Mouse (Mus musculus): ENCODE data around the gene 1700109H08Rik. TPM values are rescaled to one million over a fixed set of nuclear protein-coding genes. Genes with fewer than 3 reads are reported as not detected.
"Not testable (repeated sequence)": the region's sequence is repeated elsewhere in the genome, so short reads cannot be mapped to it uniquely, and the experiment has no call there.

The 1700109H08Rik gene
- total RNA-seq, 2 experiments from 2014 or later, result 2.7 to 3.5 TPM

- DNase-seq (ENCODE audit: low spot score in 2 of 2), result peak; percentile 87 to 89
- intact Hi-C loops (cut with DNase I), result no loop called here
These were observed 25.0 kb downstream of the 1700109H08Rik start, which contains the start of gene Rbm48 for GRCm38 (mm10) chr5:3596399-3596766. Gene Rbm48, minus strand, starts transcription at chr5:3596585.

GRCm38 (mm10) chr5:3597171-3597570 is 25.8 kb downstream of the 1700109H08Rik start:
- intact Hi-C loops (cut with DNase I), result no loop called here
- DNase-seq (ENCODE audit: low spot score in 2 of 2), result no peak

DNA sequence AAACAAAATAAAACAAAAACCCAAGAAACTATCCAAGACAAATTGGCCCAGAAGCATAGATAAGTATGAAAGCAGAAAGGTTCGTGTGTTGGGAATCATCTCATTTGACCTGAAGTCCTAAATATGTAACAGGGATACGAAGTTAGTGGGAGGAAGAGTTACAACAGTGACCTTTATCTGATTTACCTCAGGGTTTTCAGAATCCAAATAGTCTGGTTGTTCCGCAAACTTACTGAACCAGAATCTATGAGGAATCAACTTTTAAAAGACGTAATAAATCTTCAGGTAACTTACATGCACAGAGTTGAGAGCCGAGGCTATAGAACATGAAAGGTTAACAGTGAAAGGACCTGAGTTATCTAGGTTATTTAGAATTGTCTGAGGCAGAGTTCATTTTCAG is 27.4 kb downstream of the 1700109H08Rik start:
- intact Hi-C loops (cut with DNase I), result no loop called here
- no peak for DNase-seq (ENCODE audit: low spot score in 2 of 2)

DNA sequence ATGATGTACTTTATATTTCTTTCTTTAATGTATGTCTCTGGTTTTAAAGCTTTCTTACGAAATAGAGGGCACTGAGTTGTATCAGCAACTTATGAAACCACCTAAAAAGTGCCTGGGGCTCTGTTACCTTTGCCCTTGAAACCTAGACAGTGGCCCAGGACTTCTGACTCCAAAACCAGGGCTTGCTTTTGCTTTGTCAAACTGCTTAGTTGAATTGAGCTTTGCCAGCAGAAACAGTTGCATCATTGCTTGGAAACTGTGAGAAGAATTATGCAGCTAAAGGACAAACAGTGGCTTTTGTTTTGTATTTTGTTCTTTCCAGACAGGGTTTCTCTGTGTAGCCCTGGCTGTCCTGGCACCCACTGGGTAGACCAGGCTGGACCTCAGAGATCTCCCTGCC is 28.9 kb downstream of the 1700109H08Rik start:
- no peak for DNase-seq (ENCODE audit: low spot score in 2 of 2)
- intact Hi-C loops (cut with DNase I), result no loop called here

DNA sequence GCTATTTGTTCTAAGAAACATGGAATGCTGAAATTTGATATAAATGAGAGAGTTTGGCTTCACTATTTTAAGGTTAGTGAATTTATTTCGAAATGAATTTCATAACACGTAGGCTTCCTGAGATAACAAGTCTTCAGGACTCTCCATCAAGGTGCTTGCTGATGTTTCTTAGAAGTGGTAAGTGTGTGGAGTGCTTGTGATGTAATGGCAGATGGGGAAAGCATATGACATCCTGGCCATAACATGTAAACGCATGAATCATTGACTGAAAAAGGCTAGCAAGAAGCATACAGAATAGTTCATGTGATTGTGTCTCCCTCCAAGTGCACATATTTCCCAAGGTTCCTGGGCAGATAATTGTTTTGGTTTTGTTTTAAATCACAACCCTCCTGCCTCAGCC is 29.4 kb downstream of the 1700109H08Rik start:
- no peak for DNase-seq (ENCODE audit: low spot score in 2 of 2)
- intact Hi-C loops (cut with DNase I), result no loop called here

DNA sequence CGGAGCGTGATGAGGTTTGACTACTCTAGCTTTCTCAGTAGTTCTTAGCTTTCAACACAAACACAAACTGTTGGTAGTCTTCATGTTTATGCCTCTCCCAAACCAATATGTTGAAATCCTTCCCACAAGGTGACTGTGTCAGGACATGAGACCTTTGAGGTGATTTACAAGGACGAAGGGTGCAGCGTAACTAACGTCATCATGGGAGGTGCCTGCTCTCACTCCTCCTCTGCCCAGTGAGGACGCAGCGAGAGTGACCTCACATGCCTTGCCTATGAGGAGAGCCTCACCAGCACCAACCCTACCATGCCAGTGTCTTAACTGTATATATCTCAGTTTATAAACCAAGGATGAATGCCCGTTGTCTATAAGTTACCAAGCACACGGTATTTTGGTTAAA is 35.7 kb downstream of the 1700109H08Rik start:
- intact Hi-C loops (cut with DNase I), result no loop called here
- no peak for DNase-seq (ENCODE audit: low spot score in 2 of 2)

- intact Hi-C loops (cut with DNase I), result no loop called here
- no peak for DNase-seq (ENCODE audit: low spot score in 2 of 2)
These were observed 37.9 kb downstream of the 1700109H08Rik start for GRCm38 (mm10) chr5:3609241-3609640.

DNA sequence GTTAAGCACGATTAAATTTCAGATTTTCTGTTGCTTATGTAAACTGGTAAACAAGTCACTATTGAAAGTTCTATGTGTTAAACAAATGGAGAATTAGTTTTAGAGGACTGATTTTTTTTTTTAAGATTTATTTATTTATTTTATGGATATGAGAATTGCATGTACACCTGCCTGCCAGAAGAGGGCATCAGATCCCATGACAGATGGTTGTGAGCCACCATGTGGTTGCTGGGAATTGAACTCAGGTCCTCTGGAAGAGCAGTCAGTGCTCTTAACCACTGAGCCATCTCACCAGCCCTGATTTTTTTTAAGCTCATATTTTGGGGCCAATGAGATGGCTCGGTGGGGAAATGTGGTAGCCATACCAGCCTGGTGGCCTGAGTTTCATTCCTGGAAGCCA is 40.5 kb downstream of the 1700109H08Rik start:
- intact Hi-C loops (cut with DNase I); DNase-seq (ENCODE audit: low spot score in 2 of 2): not testable (repeated sequence)

GRCm38 (mm10) chr5:3620486-3620885 is 49.1 kb downstream of the 1700109H08Rik start:
- intact Hi-C loops (cut with DNase I), result no loop called here
- no peak for DNase-seq (ENCODE audit: low spot score in 2 of 2)

DNA sequence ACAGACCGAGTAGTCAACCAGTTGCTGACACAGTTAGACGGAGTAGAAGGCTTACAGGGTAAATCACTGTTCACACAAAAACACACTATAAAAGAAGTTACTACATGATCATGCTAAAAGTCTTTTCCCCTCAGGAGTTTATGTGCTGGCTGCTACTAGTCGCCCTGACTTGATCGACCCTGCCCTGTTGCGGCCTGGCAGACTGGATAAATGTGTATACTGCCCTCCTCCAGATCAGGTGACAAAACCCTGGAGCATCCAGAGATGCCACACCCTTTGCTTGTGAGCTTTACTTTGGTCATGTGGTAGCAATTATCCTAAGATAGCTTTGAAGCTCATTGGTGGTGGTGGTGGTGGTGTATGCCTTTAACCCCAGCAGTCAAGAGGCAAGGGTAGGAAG is 58.7 kb downstream of the 1700109H08Rik start:
- DNase-seq (ENCODE audit: low spot score in 2 of 2), result no peak
- intact Hi-C loops (cut with DNase I), result no loop called here

GRCm38 (mm10) chr5:3631512-3632271 is 60.3 kb downstream of the 1700109H08Rik start:
- intact Hi-C loops (cut with DNase I), result no loop called here
- no peak for DNase-seq (ENCODE audit: low spot score in 2 of 2)

- intact Hi-C loops (cut with DNase I), result no loop called here
- no peak for DNase-seq (ENCODE audit: low spot score in 2 of 2)
These were observed 60.9 kb downstream of the 1700109H08Rik start for GRCm38 (mm10) chr5:3632285-3632684.

DNA sequence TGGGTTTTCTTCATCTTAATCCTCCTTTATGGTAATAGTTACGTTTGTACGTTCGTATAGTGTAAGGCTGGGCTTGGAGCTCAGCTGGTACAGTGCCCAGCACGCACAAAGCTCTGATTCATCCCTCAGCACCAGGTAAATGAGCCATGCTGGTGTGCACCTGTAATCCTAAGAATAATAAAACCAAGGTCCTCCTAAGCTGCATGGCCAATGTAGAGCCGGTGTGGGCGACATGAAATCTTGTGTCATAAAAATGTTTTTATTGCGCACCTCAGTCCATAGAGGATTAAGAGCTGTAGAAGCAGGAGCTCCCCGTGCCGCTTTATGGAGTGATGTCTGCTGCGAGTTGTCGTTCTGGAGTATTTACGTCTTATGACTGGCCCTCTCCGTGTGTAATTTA is 61.9 kb downstream of the 1700109H08Rik start:
- DNase-seq (ENCODE audit: low spot score in 2 of 2), result no peak
- intact Hi-C loops (cut with DNase I), result no loop called here

DNA sequence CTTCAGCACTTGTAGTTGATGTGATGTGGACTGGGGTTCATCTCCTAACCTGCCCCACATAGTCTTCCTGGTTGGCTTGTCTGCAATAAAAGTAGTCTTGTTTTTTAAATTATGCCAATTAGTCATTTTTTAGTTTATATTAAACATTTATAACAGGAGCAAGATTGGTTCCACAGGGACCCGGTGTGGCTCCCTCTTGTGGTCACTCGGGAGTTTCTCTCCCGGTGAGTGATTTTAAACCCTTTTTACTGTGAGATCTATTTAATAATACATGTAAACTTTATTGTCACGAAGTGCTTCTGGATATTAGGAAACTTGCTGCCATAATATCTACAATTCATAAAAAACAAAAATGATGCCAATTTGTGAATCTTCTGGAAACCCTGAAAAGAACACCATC is 62.6 kb downstream of the 1700109H08Rik start:
- no peak for DNase-seq (ENCODE audit: low spot score in 2 of 2)
- intact Hi-C loops (cut with DNase I), result no loop called here

Other genes with a start within 250 kb of the 1700109H08Rik start
- gene Cdk6, start 230.1 kb upstream of the 1700109H08Rik start, total RNA-seq (2021), result 1 to 10 TPM; 7.5 to 8.6 TPM
- gene Fam133b, start 27.7 kb upstream of the 1700109H08Rik start, total RNA-seq (2021), result 10 to 100 TPM; 37.8 to 41.9 TPM
- 10 to 100 TPM; 23.5 to 28.3 TPM for gene Pex1, start 24.5 kb downstream of the 1700109H08Rik start, total RNA-seq (2021)
- gene Rbm48, start 25.0 kb downstream of the 1700109H08Rik start, total RNA-seq (2021), result 10 to 100 TPM; 12.1 to 12.8 TPM
- gene Tmbim7, start 79.6 kb downstream of the 1700109H08Rik start, total RNA-seq (2021), result not detected
- gene Gatad1, start 85.6 kb downstream of the 1700109H08Rik start, total RNA-seq (2021), result 100 to 1,000 TPM; 117 to 118 TPM
- gene Ankib1, start 231.4 kb downstream of the 1700109H08Rik start, total RNA-seq (2021), result 10 to 100 TPM; 67.2 to 68.3 TPM
- gene Krit1, start 231.6 kb downstream of the 1700109H08Rik start, total RNA-seq (2021), result 10 to 100 TPM; 41.3 to 43.3 TPM

Measured in left cerebral cortex, postnatal 14 days (tissue).